Mouse (Mus musculus) left cerebral cortex, postnatal 4 days (tissue): ENCODE measurements around the gene Rbak. TPM values are rescaled to one million over a fixed set of nuclear protein-coding genes. Genes with fewer than 3 reads are reported as not detected.
"Not testable (repeated sequence)": the region's sequence is repeated elsewhere in the genome, so short reads cannot be mapped to it uniquely, and the experiment has no call there.

ENCODE experiments used
- DNase-seq: peaks from one replicate; pipeline ENCODE4 v3.0.0-alpha.2; 2022
- intact Hi-C: fragments of 180-260 bp; cut with DNase I; formaldehyde crosslinking; loops from one replicate; pipeline ENCODE4 v1.15.1; 2025
- microRNA-seq: library from miRNA; unstranded; fragments of <30 nt; microRNA quantifications from one replicate; pipeline ENCODE4 v1.2.0, GENCODE M21; 2022
- total RNA-seq, 2 experiments: library from RNA; stranded (reverse); gene quantifications; 2 replicates each; pipeline ENCODE4 v1.2.3; 2021

Rbak gene
- total RNA-seq, 2 experiments from 2014 or later = 19.6 to 25.5 TPM

GRCm38 (mm10) chr5:143137580-143137979 lies 43.0 kb downstream of the Rbak start:
- no peak for DNase-seq
- intact Hi-C loops = no loop called here

- intact Hi-C loops = no loop called here
Measured at GRCm38 (mm10) chr5:143135042-143135441, 45.5 kb downstream of the Rbak start.

DNA sequence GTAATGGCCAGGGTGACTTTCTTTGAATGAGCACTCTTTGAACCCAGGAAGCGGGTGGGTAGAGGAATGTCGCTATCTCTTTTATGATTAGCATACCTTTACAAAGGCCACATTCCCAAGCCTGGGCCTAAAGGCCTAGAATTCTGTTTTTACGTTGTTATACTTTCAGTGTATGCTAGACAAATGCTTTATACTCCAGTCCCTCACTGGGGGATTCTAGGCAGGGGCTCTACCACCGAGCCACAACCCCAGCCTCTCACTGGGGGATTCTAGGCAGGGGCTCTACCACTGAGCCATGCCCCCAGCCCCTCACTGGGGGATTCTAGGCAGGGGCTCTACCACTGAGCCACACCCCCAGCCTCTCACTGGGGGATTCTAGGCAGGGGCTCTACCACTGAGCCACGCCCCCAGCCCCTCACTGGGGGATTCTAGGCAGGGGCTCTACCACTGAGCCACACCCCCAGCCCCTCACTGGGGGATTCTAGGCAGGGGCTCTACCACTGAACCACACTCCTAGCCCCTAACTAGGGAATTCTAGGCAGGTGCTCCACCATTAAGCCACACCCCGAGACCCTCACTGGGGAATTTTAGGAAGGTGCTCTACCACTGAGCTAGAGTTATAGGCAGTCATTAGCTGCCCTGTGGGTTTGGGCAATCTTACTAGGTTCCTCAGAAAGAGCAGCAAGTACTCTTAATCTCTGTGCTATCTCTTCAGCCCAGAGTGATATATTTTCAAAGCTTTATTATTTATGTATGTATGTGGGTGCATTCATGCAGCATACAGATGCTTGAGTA lies 46.2 kb downstream of the Rbak start:
- DNase-seq, intact Hi-C loops: not testable (repeated sequence)

More at GRCm38 (mm10) chr5:143135042-143135441, 45.5 kb downstream of the Rbak start:
- DNase-seq = no peak

GRCm38 (mm10) chr5:143132935-143133514 lies 47.5 kb downstream of the Rbak start:
- intact Hi-C loops = no loop called here
- no peak for DNase-seq

GRCm38 (mm10) chr5:143130342-143130741 lies 50.2 kb downstream of the Rbak start:
- no peak for DNase-seq
- intact Hi-C loops = no loop called here

DNA sequence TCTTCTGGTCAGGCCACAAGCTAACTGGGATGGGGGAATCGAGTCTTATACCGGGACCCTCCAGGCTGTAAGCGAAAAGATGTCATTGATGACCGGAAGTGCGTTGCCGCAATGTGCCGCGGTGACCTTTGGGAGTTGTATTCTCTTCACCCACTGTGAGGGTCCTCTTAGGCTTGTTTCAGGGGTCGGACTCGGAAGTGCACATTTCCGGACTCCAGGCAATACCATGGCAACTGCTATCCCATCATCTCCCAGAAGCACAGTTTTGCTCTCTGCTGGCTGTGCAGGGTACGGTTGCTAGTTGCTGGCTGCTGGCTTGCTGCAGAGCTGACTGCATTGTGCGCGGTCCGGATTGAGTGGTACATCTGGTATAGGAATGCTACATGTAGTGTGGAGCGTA lies 51.5 kb downstream of the Rbak start:
- intact Hi-C loops = no loop called here
- DNase-seq = no peak

- intact Hi-C loops = no loop called here
Measured at GRCm38 (mm10) chr5:143127837-143128236, 52.7 kb downstream of the Rbak start.

GRCm38 (mm10) chr5:143126908-143127307 lies 53.7 kb downstream of the Rbak start:
- intact Hi-C loops = no loop called here
- no peak for DNase-seq

More at GRCm38 (mm10) chr5:143127837-143128236, 52.7 kb downstream of the Rbak start:
- DNase-seq = peak; percentile 66

DNA sequence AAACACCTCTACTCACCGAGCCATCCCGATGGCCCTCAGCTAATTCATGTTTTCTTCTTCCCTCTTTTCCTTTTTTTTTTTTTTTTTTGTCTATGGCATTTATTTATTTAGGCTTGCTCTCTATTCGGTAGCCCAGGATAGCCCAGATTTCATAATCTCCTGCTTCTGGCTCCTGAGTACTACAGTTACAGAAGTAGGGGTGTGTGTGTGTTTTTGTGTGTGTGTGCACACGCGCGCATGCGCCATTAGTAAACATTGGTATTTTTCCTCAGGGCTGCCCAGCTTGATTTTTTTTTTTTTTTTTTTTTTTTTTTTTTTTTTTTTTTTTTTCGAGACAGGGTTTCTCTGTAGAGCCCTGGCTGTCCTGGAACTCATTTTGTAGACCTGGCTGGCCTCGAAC lies 54.5 kb downstream of the Rbak start:
- DNase-seq = no peak
- intact Hi-C loops = no loop called here

- intact Hi-C loops = no loop called here
- no peak for DNase-seq
Measured at GRCm38 (mm10) chr5:143125601-143126000, 55.0 kb downstream of the Rbak start.

DNA sequence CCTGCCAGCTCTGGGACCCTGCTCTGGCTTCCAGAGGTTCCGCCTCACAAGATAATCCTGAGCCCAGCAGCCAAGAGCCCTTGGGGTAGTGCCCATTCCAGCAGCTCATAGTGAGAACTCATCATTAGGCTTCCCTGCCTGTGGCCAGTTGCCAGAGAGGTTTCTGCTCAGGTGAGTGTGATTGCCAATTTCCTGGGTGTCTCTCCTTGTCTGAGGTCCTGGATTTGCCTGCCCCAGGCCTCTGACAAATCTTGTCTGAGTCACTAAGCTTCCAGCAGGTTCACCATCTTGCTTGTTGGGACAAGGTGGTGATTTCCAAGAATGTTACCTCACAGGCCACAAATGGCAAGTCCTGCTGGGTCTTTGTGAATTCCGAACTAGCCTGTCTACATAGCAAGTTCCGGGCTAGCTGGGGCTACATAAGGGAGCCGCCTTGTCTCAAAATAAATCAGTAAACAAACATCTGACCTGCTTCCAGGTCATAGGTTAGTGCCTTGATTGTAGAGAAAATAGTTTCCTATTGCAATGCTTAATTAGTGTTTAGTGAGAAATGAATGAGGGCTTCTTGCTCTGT lies 55.7 kb downstream of the Rbak start:
- DNase-seq = no peak
- intact Hi-C loops = no loop called here

DNA sequence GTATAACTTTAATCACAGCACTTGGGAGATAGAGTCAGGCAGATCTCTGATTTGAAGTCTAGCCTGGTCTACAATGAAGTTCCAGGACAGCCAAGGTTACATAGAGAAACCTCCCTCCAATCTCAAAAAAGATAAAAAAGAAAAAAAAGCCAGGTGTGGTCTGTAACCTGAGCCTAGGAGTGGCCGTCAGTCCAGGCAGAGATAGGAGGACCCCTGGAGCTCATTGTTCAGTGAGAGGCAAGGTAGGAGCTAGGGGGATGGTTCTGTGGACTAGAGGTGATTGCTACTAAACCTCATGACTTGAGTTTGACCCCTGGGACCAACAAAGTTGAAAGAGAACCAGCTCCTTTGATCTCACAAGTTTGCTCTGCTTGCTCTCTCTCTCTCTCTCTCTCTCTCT lies 57.9 kb downstream of the Rbak start:
- DNase-seq = no peak
- intact Hi-C loops = no loop called here

Small RNA genes lying within 50 kb of the gene (microRNA-seq; reads per million reads assigned to microRNA genes)
- gene Gm44405 = not detected

Other genes with a start within 250 kb of the Rbak start
- gene Fscn1, start 220.4 kb downstream of the Rbak start, total RNA-seq = 100 to 1,000 TPM; 530 to 553 TPM
- 10 to 100 TPM; 41.9 to 42.5 TPM for gene Rnf216, start 67.8 kb downstream of the Rbak start, total RNA-seq
- gene Olfr718-ps1, start 33.2 kb downstream of the Rbak start, total RNA-seq = under 1 TPM; 0.06 to 0.18 TPM
- gene Spdye4b, start 242 bp upstream of the Rbak start, total RNA-seq = under 1 TPM in 1 of 2 experiments, not detected in 1; 0.18 TPM
- gene Spdye4a, start 46.1 kb upstream of the Rbak start, total RNA-seq = not detected
- gene Zfp12, start 54.4 kb upstream of the Rbak start, total RNA-seq = 10 to 100 TPM; 24.9 to 29.5 TPM
- gene Zfp316, start 89.2 kb upstream of the Rbak start, total RNA-seq = 10 to 100 TPM; 29.5 to 30.2 TPM
- gene Zfp853, start 112.8 kb upstream of the Rbak start, total RNA-seq = 10 to 100 TPM in 1 of 2 experiments, 1 to 10 TPM in 1; 8.5 to 10.1 TPM
- 10 to 100 TPM; 26.0 to 29.9 TPM for gene E130309D02Rik, start 134.6 kb upstream of the Rbak start, total RNA-seq
- gene Zdhhc4, start 148.5 kb upstream of the Rbak start, total RNA-seq = 10 to 100 TPM; 37.9 to 44.8 TPM
- 1 to 10 TPM; 3.7 to 4.1 TPM for gene Grid2ip, start 176.6 kb upstream of the Rbak start, total RNA-seq
- 10 to 100 TPM; 61.0 to 64.9 TPM for gene Kdelr2, start 223.1 kb upstream of the Rbak start, total RNA-seq